ENCODE assay signal across 8 mouse cellular contexts in the genomic region with DNA sequence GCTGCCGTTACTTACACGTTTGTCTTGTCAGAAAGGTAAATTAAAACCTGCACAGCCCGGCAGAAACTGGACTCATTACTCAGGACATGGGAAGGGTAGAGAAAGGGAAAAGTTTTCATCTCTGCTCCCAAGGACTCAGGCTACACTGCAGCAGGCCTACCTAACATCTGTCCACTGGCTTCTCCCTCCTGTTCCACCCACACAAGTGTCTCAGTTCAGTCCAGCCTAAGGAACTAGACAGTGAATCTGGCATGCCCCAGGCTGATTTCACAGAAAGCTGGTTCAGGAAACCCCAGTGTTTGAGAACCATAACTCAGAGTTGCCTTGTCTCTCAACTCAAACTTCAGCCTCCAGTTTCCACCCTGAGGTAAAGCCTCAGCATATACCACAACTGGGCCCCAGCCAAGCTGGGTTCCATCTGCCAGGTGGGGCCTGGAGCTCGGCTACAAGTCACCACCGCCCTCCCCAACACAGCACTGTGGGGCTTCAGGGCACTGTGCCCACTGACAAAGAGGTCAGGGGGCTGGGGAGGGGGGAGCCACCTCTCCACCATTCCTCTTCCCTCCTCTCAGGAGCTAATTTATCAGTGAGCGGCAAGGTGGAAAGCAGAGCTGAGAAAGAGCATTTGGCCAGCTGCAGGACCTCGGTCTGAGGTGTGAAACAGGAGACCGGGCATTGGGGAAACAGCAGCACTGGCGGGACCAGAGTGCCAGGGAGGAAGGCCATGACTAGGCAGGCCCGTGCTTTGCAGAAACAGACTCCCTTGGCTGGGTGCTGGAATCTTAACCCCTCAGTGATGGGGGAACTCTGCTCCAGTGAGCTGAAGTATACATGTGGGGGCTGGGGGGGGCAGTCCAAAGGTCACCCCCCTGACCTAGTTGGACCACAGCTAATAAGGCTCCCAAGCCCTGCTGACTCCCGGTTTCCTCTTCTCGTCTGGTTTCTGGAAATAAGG. TPM values are rescaled to one million over a fixed set of nuclear protein-coding genes. Genes with fewer than 3 reads are reported as not detected.
DNase-seq lines count a peak whose midpoint lies in the region; ATAC-seq and TF ChIP-seq lines count a peak whose summit lies in the region.

No protein-coding gene starts in this region.

- H3K9ac ChIP-seq in liver, adult 2 months (ENCODE audit: low read depth, low read length): no peak overlapping the region
- no peak overlapping the region for H3K9ac ChIP-seq in liver, embryonic 15.5 days

- H3K36me3 ChIP-seq in liver, adult 2 months (ENCODE audit: control insufficient read depth, insufficient read depth, low read length): no peaks in the 10 kb centered on the region
- no peaks in the 10 kb centered on the region for H3K36me3 ChIP-seq in liver, embryonic 15.5 days (replicated peaks)

- TF ChIP-seq POLR2A in liver, adult 2 months (IDR thresholded peaks at IDR 0.05; ENCODE audit: extremely low read depth, insufficient read depth, low read length): no peak
- TF ChIP-seq POLR2A in cortical plate, adult 2 months (IDR thresholded peaks at IDR 0.05; ENCODE audit: extremely low read depth, insufficient read depth, low read length): no peak

- no peaks in the 10 kb centered on the region for H3K27me3 ChIP-seq in liver, adult 2 months (ENCODE audit: control insufficient read depth, insufficient read depth, low read length)
- H3K27me3 ChIP-seq in liver, embryonic 15.5 days: no peaks in the 10 kb centered on the region

- DNase-seq in liver, adult 2 months (ENCODE audit: extremely low read depth, low read depth, low spot score): no peak
- no peak for DNase-seq in liver
- peak; percentile 22 for DNase-seq in induced T-regulatory cell, adult 2 months (ENCODE audit: low read depth)
- no peak for DNase-seq in natural killer cell, adult 2 months (ENCODE audit: low spot score in 2 of 2)
- no peak for DNase-seq in urinary bladder, adult 2 months (ENCODE audit: low spot score)
- DNase-seq in T-cell, adult 2 months (ENCODE audit: low spot score): no peak

- H3K27ac ChIP-seq in liver, adult 2 months (replicated peaks; ENCODE audit: insufficient read depth, low read depth, low read length): peak overlapping the region; percentile 52
- H3K27ac ChIP-seq in cortical plate, adult 2 months (ENCODE audit: insufficient read depth, low read length): peak overlapping the region; percentile 10; the same call in 1 of the 2 replicates
- H3K27ac ChIP-seq in liver, embryonic 15.5 days (replicated peaks): peak overlapping the region; percentile 51; the same call in 1 of the 2 replicates

- no peak overlapping the region for H3K4me2 ChIP-seq in liver, embryonic 15.5 days

- WGBS in liver, adult 2 months: 26% methylated on average over 12 of the region's 12 CpGs
- 50% methylated on average over 12 of the region's 12 CpGs for WGBS in liver, embryonic 15.5 days (ENCODE audit: insufficient replicate concordance)

- H3K4me3 ChIP-seq in liver, adult 2 months (ENCODE audit: insufficient read depth, low read depth, low read length): no peak overlapping the region
- no peak overlapping the region for H3K4me3 ChIP-seq in cortical plate, adult 2 months (ENCODE audit: insufficient read depth, low read length)
- H3K4me3 ChIP-seq in liver, embryonic 15.5 days (replicated peaks): no peak overlapping the region

- no peak for ATAC-seq in liver, embryonic 15.5 days (ENCODE audit: insufficient read depth)

- peaks cover 2% of the 10 kb centered on the region; the same call in 1 of the 2 replicates for H3K79me2 ChIP-seq in liver, adult 2 months (ENCODE audit: control insufficient read depth, insufficient read depth, low read length)

- TF ChIP-seq CTCF in liver, adult 2 months (IDR thresholded peaks at IDR 0.05; ENCODE audit: low read depth, low read length): no peak
- no peak for TF ChIP-seq CTCF in cortical plate, adult 2 months (IDR thresholded peaks at IDR 0.05; ENCODE audit: extremely low read depth, insufficient read depth, low read length)

- H3K9me3 ChIP-seq in liver, embryonic 15.5 days (replicated peaks): no peaks in the 10 kb centered on the region

- H3K4me1 ChIP-seq in liver, adult 2 months (ENCODE audit: control insufficient read depth, insufficient read depth, low read length): peaks cover 76% of the 10 kb centered on the region
- H3K4me1 ChIP-seq in cortical plate, adult 2 months (ENCODE audit: control insufficient read depth, insufficient read depth, low read length): peaks cover 21% of the 10 kb centered on the region
- H3K4me1 ChIP-seq in liver, embryonic 15.5 days (replicated peaks): peaks cover 77% of the 10 kb centered on the region

RNA-seq across cellular contexts. Expression of gene Ypel2, which starts 34.5 kb away (rescaled TPM):
- 6.2 and 9.7 TPM in 2 replicates for total RNA-seq in liver, adult 2 months (2014; rRNA removed)
- polyA plus RNA-seq in liver, adult 2 months (2012; rRNA removed): 5.1 and 6.6 TPM in 2 replicates
- polyA plus RNA-seq in cortical plate, adult 2 months (2012; rRNA removed): 27.6 and 32.6 TPM in 2 replicates
- 1.5 and 1.7 TPM in 2 replicates for polyA plus RNA-seq in liver, embryonic 15.5 days (2015; fragmentation: Nextera tagmentation; extraction: Ambion mirVana)
- polyA plus RNA-seq in urinary bladder, adult 2 months (2012; rRNA removed): 21.6 and 21.8 TPM in 2 replicates
